Mouse (Mus musculus) thymus, adult 2 months (tissue): ENCODE measurements at regions not wholly inside any gene's neighbourhood (a gene's known extent, or its start where the extent isn't known, plus 50 kb on each side); places are given as distances from the start of the nearest gene placed in this dataset.

Experiments used
- DNase-seq: peaks from one replicate; pipeline ENCODE4 v3.0.0; 2021
- H3K27ac ChIP-seq: fragments of 200-500 bp; 2 replicates; pipeline ENCODE4 v1.5.1; 2012; ENCODE audit warnings: low read length, control low read depth; ENCODE audit not compliant: control insufficient read depth, insufficient read depth
- H3K27me3 ChIP-seq: fragments of 200-500 bp; 2 replicates; pipeline ENCODE4 v1.6.1; 2012; ENCODE audit warnings: mild to moderate bottlenecking, low read length, moderate library complexity, mixed read lengths; ENCODE audit not compliant: control insufficient read depth, insufficient read depth
- H3K36me3 ChIP-seq: fragments of 200-500 bp; 2 replicates; pipeline ENCODE4 v1.6.1; 2012; ENCODE audit warnings: mild to moderate bottlenecking, low read length, moderate library complexity; ENCODE audit not compliant: control insufficient read depth, insufficient read depth
- H3K4me1 ChIP-seq: fragments of 200-500 bp; replicated peaks from 2 replicates; pipeline ENCODE4 v1.6.1; 2012; ENCODE audit warnings: low read length; ENCODE audit not compliant: control insufficient read depth, insufficient read depth
- H3K4me3 ChIP-seq: fragments of 200-500 bp; 2 replicates; pipeline ENCODE4 v1.5.1; 2012; ENCODE audit warnings: mild to moderate bottlenecking, low read length, control low read depth, moderate library complexity; ENCODE audit not compliant: control insufficient read depth, insufficient read depth
- CTCF ChIP-seq: fragments of 200-500 bp; IDR thresholded peaks from 2 replicates; pipeline ENCODE4 v1.5.1; 2012; ENCODE audit warnings: mild to moderate bottlenecking, control low read depth, low read length, moderate library complexity, borderline replicate concordance; ENCODE audit not compliant: control insufficient read depth, poor library complexity, insufficient read depth; ENCODE audit errors: extremely low read depth
- POLR2A ChIP-seq: fragments of 200-500 bp; IDR thresholded peaks from 2 replicates; pipeline ENCODE4 v1.6.1; 2012; ENCODE audit warnings: mild to moderate bottlenecking, low read length, control low read depth, moderate library complexity; ENCODE audit not compliant: control insufficient read depth, poor library complexity, insufficient read depth; ENCODE audit errors: extremely low read depth
- WGBS: fragments of 180-500 bp; shearing (Covaris S2); methylation state at CpG from one replicate; pipeline ENCODE4 v1.1.7; 2018; 5-methylcytosine and 5-hydroxymethylcytosine counted together

DNA sequence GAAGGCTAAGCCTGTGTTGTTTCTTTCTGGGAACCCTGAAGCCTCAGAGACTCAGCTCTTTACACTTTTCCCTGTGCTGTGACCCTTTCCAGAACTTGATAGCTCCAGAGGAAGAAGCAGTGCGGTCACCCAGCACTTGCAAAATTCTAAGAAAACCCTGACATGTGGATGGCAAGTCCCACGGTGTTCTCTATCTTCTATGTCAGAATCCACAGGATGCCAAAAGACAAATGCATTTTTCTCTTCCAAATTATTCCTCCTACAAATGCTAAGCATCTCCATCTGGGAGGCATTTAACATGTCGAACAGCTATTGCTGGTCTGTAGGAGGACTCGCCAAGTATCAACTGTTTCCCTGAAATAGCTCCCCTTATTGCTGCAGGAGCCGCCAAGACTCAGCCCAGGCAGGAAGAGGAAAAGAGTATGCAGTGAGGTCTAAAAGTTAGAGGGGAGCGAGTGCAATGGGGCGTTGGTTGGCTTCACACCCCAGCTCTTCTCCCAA, 274.0 kb upstream of the Xylt1 start:
- no peak overlapping the region for H3K27ac ChIP-seq
- TF ChIP-seq POLR2A (no peak), CTCF (no peak)
- 90% methylated on average over 7 of the region's 7 CpGs for WGBS
- no peak overlapping the region for H3K4me3 ChIP-seq
- H3K36me3 ChIP-seq = no peaks in the 10 kb centered on the region
- H3K27me3 ChIP-seq = no peaks in the 10 kb centered on the region
- DNase-seq = no peak
- H3K4me1 ChIP-seq = no peaks in the 10 kb centered on the region

DNA sequence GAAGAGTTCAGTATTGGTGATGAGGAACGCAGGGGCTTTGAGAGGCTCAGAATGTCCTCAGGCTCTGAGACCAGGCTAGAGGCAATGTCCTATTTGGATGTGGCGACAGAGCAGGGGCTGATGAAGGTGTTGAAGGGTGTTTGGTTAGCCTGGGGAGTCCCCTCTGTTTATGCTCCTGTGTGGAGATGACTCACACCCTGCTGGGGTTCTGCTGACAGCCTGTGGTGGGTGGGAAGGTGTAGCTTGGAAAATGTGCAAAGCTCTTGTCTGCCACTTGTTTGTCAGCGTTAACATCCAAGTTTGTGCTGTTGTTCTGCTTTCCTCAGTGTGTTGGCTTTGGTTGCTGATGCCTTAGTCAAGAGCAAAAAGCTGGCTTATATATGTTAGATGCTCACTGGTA, 272.4 kb upstream of the Xylt1 start:
- WGBS = 78% methylated on average over 3 of the region's 3 CpGs
- no peak for DNase-seq

DNA sequence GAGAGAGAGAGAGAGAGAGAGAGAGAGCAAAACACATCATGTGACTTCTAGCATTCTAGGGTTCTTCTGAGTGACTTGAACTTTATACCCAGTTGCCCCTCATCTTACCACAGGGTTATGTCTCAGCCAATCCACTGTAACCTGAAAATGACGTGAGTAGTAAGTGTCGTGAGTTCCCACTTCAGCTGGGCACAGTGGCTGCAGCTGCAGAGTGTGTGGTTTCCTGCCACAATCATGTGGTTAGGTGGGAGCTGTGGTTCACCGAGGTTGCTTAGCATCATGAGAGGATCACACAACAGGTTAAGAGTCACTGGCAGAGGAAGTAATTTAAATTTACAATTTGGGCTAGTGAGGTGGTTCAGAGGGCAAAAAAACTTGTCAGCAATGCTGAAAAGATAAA, 253.1 kb upstream of the Xylt1 start:
- Histone ChIP-seq H3K4me1 (no peaks in the 10 kb centered on the region; the same call in 1 of the 2 replicates), H3K27ac (no peak overlapping the region), H3K36me3 (no peaks in the 10 kb centered on the region), H3K4me3 (no peak overlapping the region), H3K27me3 (no peaks in the 10 kb centered on the region)
- 2% methylated on average over 3 of the region's 3 CpGs for WGBS
- DNase-seq = peak; percentile 55
- no peak for TF ChIP-seq CTCF
- TF ChIP-seq POLR2A = no peak

More for the DNA sequence above, 272.4 kb upstream of the Xylt1 start:
- TF ChIP-seq POLR2A = no peak
- no peak for TF ChIP-seq CTCF
- Histone ChIP-seq H3K27me3 (no peaks in the 10 kb centered on the region), H3K27ac (no peak overlapping the region), H3K36me3 (no peaks in the 10 kb centered on the region), H3K4me1 (no peaks in the 10 kb centered on the region), H3K4me3 (no peak overlapping the region)

DNA sequence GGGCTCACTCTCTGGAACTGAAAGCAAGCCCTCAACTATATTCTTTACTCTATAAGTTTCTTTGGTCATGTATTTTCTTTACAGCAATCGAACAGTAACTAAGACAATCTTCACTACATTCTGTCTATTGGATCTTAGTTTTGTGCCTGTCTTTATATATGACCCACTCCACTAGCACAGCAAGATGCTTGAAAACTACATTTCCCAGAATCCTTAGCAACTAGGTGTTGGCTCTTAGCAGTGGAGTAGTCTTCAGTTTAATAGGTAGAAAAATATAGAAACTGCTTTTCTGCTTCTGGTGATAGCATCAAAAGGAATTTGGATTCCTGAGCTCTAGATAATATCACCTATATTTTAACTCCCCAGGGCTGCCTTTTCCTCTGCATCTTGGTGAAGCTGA, 245.9 kb upstream of the Xylt1 start:
- H3K36me3 ChIP-seq = no peaks in the 10 kb centered on the region
- no peak overlapping the region for H3K27ac ChIP-seq
- no peak for DNase-seq
- H3K27me3 ChIP-seq = no peaks in the 10 kb centered on the region
- WGBS = 98% methylated on average over 1 of the region's 1 CpGs
- no peak overlapping the region for H3K4me3 ChIP-seq
- H3K4me1 ChIP-seq = no peaks in the 10 kb centered on the region
- no peak for TF ChIP-seq POLR2A

DNA sequence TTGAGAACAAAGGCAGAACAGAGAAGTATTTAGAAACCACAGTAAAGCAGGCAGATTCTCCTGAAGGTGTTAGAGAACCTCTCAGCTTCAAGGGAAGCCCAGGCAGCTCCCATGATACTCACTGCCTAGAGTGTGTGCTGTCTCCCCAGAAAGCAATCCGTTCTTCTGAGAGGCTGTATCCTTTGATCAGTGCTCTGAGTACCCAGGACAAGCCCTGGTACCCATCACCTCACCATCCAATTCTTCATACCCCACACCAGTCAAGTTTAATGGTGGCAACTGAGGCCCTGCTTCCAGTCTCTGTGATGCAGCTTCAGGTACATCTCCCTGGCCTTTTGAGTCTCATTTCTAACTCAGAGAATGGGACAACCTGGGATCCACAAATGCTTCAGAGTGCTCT, 242.1 kb upstream of the Xylt1 start:
- H3K27me3 ChIP-seq = no peaks in the 10 kb centered on the region
- no peaks in the 10 kb centered on the region for H3K4me1 ChIP-seq
- TF ChIP-seq CTCF (no peak), POLR2A (no peak)
- 35% methylated on average over 1 of the region's 1 CpGs for WGBS
- no peak for DNase-seq
- H3K4me3 ChIP-seq = no peak overlapping the region
- no peaks in the 10 kb centered on the region for H3K36me3 ChIP-seq
- no peak overlapping the region for H3K27ac ChIP-seq

DNA sequence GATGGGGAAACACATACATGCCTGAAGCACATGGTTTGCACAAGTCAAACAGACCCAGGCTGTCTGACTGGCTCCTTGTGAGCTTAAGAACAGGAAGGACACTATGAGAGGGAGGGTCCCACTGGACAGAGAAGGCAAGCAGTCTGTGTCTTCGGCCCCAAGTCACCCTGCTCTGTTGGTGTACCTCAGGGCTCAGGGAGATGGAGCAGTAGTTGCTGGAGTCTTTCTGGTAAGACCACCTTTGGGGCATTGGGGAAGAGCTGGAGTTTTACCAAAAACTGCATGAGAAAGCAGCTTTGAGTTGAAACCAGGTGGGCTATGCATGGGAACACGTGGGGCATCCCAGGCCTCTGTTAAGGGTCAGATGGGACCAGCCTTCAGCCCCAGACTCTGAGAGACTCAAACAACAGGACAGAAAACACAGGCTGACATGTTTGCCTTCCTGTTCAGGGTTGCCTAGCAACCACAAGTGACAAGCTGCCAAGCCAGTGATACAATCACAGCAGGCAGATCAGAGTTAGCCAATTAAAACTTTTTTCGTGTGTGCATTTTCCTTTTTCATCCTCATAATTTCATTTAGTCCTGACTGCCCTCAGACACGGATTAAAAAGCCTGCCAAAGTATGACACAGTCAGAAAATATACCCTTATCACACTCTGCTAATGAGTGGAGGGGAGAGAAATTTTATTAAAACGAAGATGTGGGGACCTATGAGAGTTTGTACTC, 241.4 kb upstream of the Xylt1 start:
- H3K4me3 ChIP-seq = no peak overlapping the region
- DNase-seq = no peak
- TF ChIP-seq POLR2A = no peak
- whole genome bisulfite sequencing = 34% methylated on average over 5 of the region's 5 CpGs
- no peaks in the 10 kb centered on the region for H3K27me3 ChIP-seq
- H3K36me3 ChIP-seq = no peaks in the 10 kb centered on the region
- no peak overlapping the region for H3K27ac ChIP-seq
- no peaks in the 10 kb centered on the region for H3K4me1 ChIP-seq

DNA sequence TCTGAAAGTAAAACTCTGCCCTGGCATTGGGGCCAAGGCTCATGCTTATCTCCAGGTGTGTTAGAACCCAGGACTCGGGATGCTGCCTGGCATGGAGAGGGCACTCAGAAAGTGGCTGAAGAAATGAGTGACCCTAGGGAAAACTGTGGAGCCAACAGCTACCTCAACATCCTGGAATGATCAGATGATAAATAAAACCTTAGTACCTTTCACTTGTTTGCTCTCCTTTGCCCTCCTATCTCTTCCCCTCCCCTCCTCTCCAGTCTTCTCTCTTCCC, 240.9 kb upstream of the Xylt1 start:
- Histone ChIP-seq H3K27ac (no peak overlapping the region), H3K4me3 (no peak overlapping the region), H3K4me1 (no peaks in the 10 kb centered on the region), H3K36me3 (no peaks in the 10 kb centered on the region), H3K27me3 (no peaks in the 10 kb centered on the region)
- TF ChIP-seq CTCF (no peak), POLR2A (no peak)
- WGBS = 71% methylated on average over 1 of the region's 1 CpGs
- no peak for DNase-seq
